Mouse (Mus musculus) bone marrow macrophage, adult 2 months (primary cell): ENCODE results near the gene Klhl25.
"Not testable (repeated sequence)": the region's sequence is repeated elsewhere in the genome, so short reads cannot be mapped to it uniquely, and the experiment has no call there.

Source experiments
- CTCF ChIP-seq: IDR thresholded peaks from 2 replicates; pipeline ENCODE4 v1.5.1; 2012; ENCODE audit warnings: low read depth, mild to moderate bottlenecking, low read length, moderate library complexity
- POLR2A ChIP-seq: IDR thresholded peaks from 2 replicates; pipeline ENCODE4 v1.6.1; 2012; ENCODE audit warnings: mild to moderate bottlenecking, low read depth, low read length, borderline replicate concordance

GRCm38 (mm10) chr7:75834932-75835631, 13.0 kb upstream of the Klhl25 start:
- TF ChIP-seq CTCF, POLR2A: not testable (repeated sequence)
